Mouse (Mus musculus): ENCODE data around the gene Mgll.

GRCm38 (mm10) chr6:88736337-88736736 is 12.1 kb downstream of the Mgll start:
- TF ChIP-seq CTCF (IDR thresholded peaks at IDR 0.05; ENCODE audit: low read depth, low read length): no peak
- no peak for TF ChIP-seq POLR2A (IDR thresholded peaks at IDR 0.05; ENCODE audit: extremely low read depth, insufficient read depth, low read length)
